Mouse (Mus musculus): ENCODE measurements at regions not wholly inside any gene's neighbourhood (a gene's known extent, or its start where the extent isn't known, plus 50 kb on each side); places are given as distances from the start of the nearest gene placed in this dataset.

DNA sequence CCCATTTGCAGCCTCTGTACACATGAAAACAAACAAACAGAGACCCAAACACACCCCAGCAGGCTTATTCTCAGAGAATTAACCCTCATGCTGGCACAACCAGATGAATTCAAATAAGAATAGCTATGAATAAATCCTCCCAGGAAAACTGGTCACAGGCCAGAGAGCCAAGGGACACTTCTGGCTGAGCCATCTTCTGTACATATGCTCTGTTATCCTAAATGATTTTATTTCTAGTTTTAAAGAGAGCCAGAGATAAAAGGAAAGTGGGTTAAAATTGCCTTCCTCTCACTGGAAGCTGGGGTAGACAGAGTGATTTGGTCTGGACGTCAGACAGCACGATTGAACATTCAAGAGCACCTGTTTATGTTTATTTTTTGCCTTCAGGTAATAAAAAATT is 190.4 kb downstream of the Satb1 start:
- TF ChIP-seq REST (IDR thresholded peaks at IDR 0.05; ENCODE audit: insufficient read depth, insufficient read length): no peak
- no peak for TF ChIP-seq POLR2AphosphoS2 (IDR thresholded peaks at IDR 0.05; ENCODE audit: insufficient read length, low read depth)
- TF ChIP-seq E2F4 (IDR thresholded peaks at IDR 0.05; ENCODE audit: insufficient read depth): no peak
- no peak for TF ChIP-seq MAX (IDR thresholded peaks at IDR 0.05; ENCODE audit: low read depth)
- TF ChIP-seq CEBPB (IDR thresholded peaks at IDR 0.05; ENCODE audit: insufficient read depth, poor library complexity, severe bottlenecking): no peak
- TF ChIP-seq TCF3 (IDR thresholded peaks at IDR 0.05; ENCODE audit: insufficient read length, low read depth): no peak
- TF ChIP-seq USF1 (IDR thresholded peaks at IDR 0.05; ENCODE audit: low read depth): no peak
- no peak for TF ChIP-seq POLR2A (IDR thresholded peaks at IDR 0.05; ENCODE audit: insufficient read length, low read depth)
- TF ChIP-seq SRF (IDR thresholded peaks at IDR 0.05; ENCODE audit: control insufficient read depth, insufficient read length, low read depth): no peak
- no peak for TF ChIP-seq MYOD1 (IDR thresholded peaks at IDR 0.05; ENCODE audit: control insufficient read depth in 1 of 3, insufficient read length in 2 of 3, low read depth in 2 of 3)
- no peak for TF ChIP-seq MYOG (IDR thresholded peaks at IDR 0.05; ENCODE audit: control insufficient read depth in 1 of 3, insufficient read depth in 1 of 3, insufficient read length in 2 of 3, low read depth in 2 of 3)
- H3K27me3 ChIP-seq (ENCODE audit: control insufficient read depth, insufficient read depth, insufficient read length): no peaks in the 10 kb centered on the region
- H3ac ChIP-seq (ENCODE audit: control insufficient read depth, insufficient read length): no peak overlapping the region
- no peak overlapping the region for H3K4me3 ChIP-seq
- no peaks in the 10 kb centered on the region for H3K36me3 ChIP-seq (ENCODE audit: control insufficient read depth, insufficient read depth)
- H3K79me2 ChIP-seq (ENCODE audit: control insufficient read depth, insufficient read depth): no peaks in the 10 kb centered on the region
- no peak overlapping the region for H3K4me2 ChIP-seq (ENCODE audit: low read depth)

- H3K36me3 ChIP-seq (ENCODE audit: control insufficient read depth, insufficient read depth): no peaks in the 10 kb centered on the region
- H3K4me2 ChIP-seq (ENCODE audit: low read depth): no peak overlapping the region
- TF ChIP-seq MYOD1 (IDR thresholded peaks at IDR 0.05; ENCODE audit: control insufficient read depth in 1 of 3, insufficient read length in 2 of 3, low read depth in 2 of 3) (no peak), SRF (IDR thresholded peaks at IDR 0.05; ENCODE audit: control insufficient read depth, insufficient read length, low read depth) (no peak), MAX (IDR thresholded peaks at IDR 0.05; ENCODE audit: low read depth) (no peak), CEBPB (IDR thresholded peaks at IDR 0.05; ENCODE audit: insufficient read depth, poor library complexity, severe bottlenecking) (no peak), TCF3 (IDR thresholded peaks at IDR 0.05; ENCODE audit: insufficient read length, low read depth) (no peak), POLR2A (IDR thresholded peaks at IDR 0.05; ENCODE audit: insufficient read length, low read depth) (no peak), E2F4 (IDR thresholded peaks at IDR 0.05; ENCODE audit: insufficient read depth) (no peak), POLR2AphosphoS2 (IDR thresholded peaks at IDR 0.05; ENCODE audit: insufficient read length, low read depth) (no peak), USF1 (IDR thresholded peaks at IDR 0.05; ENCODE audit: low read depth) (no peak), MYOG (IDR thresholded peaks at IDR 0.05; ENCODE audit: control insufficient read depth in 1 of 3, insufficient read depth in 1 of 3, insufficient read length in 2 of 3, low read depth in 2 of 3) (no peak), TCF12 (IDR thresholded peaks at IDR 0.05; ENCODE audit: insufficient read depth, poor library complexity, severe bottlenecking) (no peak), REST (IDR thresholded peaks at IDR 0.05; ENCODE audit: insufficient read depth, insufficient read length) (no peak)
- H3K4me3 ChIP-seq: no peak overlapping the region
- no peak overlapping the region for H3ac ChIP-seq (ENCODE audit: control insufficient read depth, insufficient read length)
- H3K27me3 ChIP-seq (ENCODE audit: control insufficient read depth, insufficient read depth, insufficient read length): no peaks in the 10 kb centered on the region
- no peaks in the 10 kb centered on the region for H3K79me2 ChIP-seq (ENCODE audit: control insufficient read depth, insufficient read depth)
These were observed 197.2 kb downstream of the Satb1 start for GRCm38 (mm10) chr17:51635913-51636312.

- Histone ChIP-seq H3ac (ENCODE audit: control insufficient read depth, insufficient read length) (no peak overlapping the region), H3K36me3 (ENCODE audit: control insufficient read depth, insufficient read depth) (no peaks in the 10 kb centered on the region), H3K79me2 (ENCODE audit: control insufficient read depth, insufficient read depth) (no peaks in the 10 kb centered on the region), H3K4me3 (no peak overlapping the region), H3K27me3 (ENCODE audit: control insufficient read depth, insufficient read depth, insufficient read length) (no peaks in the 10 kb centered on the region), H3K4me2 (ENCODE audit: low read depth) (no peak overlapping the region)
- TF ChIP-seq USF1 (IDR thresholded peaks at IDR 0.05; ENCODE audit: low read depth) (no peak), MYOG (IDR thresholded peaks at IDR 0.05; ENCODE audit: control insufficient read depth in 1 of 3, insufficient read depth in 1 of 3, insufficient read length in 2 of 3, low read depth in 2 of 3) (no peak), REST (IDR thresholded peaks at IDR 0.05; ENCODE audit: insufficient read depth, insufficient read length) (no peak), TCF3 (IDR thresholded peaks at IDR 0.05; ENCODE audit: insufficient read length, low read depth) (no peak), MAX (IDR thresholded peaks at IDR 0.05; ENCODE audit: low read depth) (no peak), POLR2AphosphoS2 (IDR thresholded peaks at IDR 0.05; ENCODE audit: insufficient read length, low read depth) (no peak), MYOD1 (IDR thresholded peaks at IDR 0.05; ENCODE audit: control insufficient read depth in 1 of 3, insufficient read length in 2 of 3, low read depth in 2 of 3) (no peak), CEBPB (IDR thresholded peaks at IDR 0.05; ENCODE audit: insufficient read depth, poor library complexity, severe bottlenecking) (no peak), E2F4 (IDR thresholded peaks at IDR 0.05; ENCODE audit: insufficient read depth) (no peak), POLR2A (IDR thresholded peaks at IDR 0.05; ENCODE audit: insufficient read length, low read depth) (no peak), TCF12 (IDR thresholded peaks at IDR 0.05; ENCODE audit: insufficient read depth, poor library complexity, severe bottlenecking) (no peak), SRF (IDR thresholded peaks at IDR 0.05; ENCODE audit: control insufficient read depth, insufficient read length, low read depth) (no peak)
These were observed 201.5 kb downstream of the Satb1 start for GRCm38 (mm10) chr17:51631574-51631973.

GRCm38 (mm10) chr17:51620528-51620927 is 212.6 kb downstream of the Satb1 start:
- Histone ChIP-seq H3K27me3 (ENCODE audit: control insufficient read depth, insufficient read depth, insufficient read length) (no peaks in the 10 kb centered on the region), H3K79me2 (ENCODE audit: control insufficient read depth, insufficient read depth) (no peaks in the 10 kb centered on the region), H3K4me2 (ENCODE audit: low read depth) (no peak overlapping the region), H3ac (ENCODE audit: control insufficient read depth, insufficient read length) (no peak overlapping the region), H3K36me3 (ENCODE audit: control insufficient read depth, insufficient read depth) (no peaks in the 10 kb centered on the region), H3K4me3 (no peak overlapping the region)
- no peak for TF ChIP-seq SRF (IDR thresholded peaks at IDR 0.05; ENCODE audit: control insufficient read depth, insufficient read length, low read depth)
- no peak for TF ChIP-seq TCF12 (IDR thresholded peaks at IDR 0.05; ENCODE audit: insufficient read depth, poor library complexity, severe bottlenecking)
- no peak for TF ChIP-seq E2F4 (IDR thresholded peaks at IDR 0.05; ENCODE audit: insufficient read depth)
- TF ChIP-seq POLR2A (IDR thresholded peaks at IDR 0.05; ENCODE audit: insufficient read length, low read depth): no peak
- TF ChIP-seq TCF3 (IDR thresholded peaks at IDR 0.05; ENCODE audit: insufficient read length, low read depth): no peak
- no peak for TF ChIP-seq POLR2AphosphoS2 (IDR thresholded peaks at IDR 0.05; ENCODE audit: insufficient read length, low read depth)
- no peak for TF ChIP-seq USF1 (IDR thresholded peaks at IDR 0.05; ENCODE audit: low read depth)
- no peak for TF ChIP-seq MYOG (IDR thresholded peaks at IDR 0.05; ENCODE audit: control insufficient read depth in 1 of 3, insufficient read depth in 1 of 3, insufficient read length in 2 of 3, low read depth in 2 of 3)
- no peak for TF ChIP-seq MYOD1 (IDR thresholded peaks at IDR 0.05; ENCODE audit: control insufficient read depth in 1 of 3, insufficient read length in 2 of 3, low read depth in 2 of 3)
- no peak for TF ChIP-seq MAX (IDR thresholded peaks at IDR 0.05; ENCODE audit: low read depth)
- no peak for TF ChIP-seq REST (IDR thresholded peaks at IDR 0.05; ENCODE audit: insufficient read depth, insufficient read length)
- no peak for TF ChIP-seq CEBPB (IDR thresholded peaks at IDR 0.05; ENCODE audit: insufficient read depth, poor library complexity, severe bottlenecking)
